Mouse (Mus musculus): ENCODE data around the gene Gm43552. TPM values are rescaled to one million over a fixed set of nuclear protein-coding genes. Genes with fewer than 3 reads are reported as not detected.

The Gm43552 gene
- total RNA-seq, 2 experiments from 2014 or later: 4.4 to 5.7 TPM

DNA sequence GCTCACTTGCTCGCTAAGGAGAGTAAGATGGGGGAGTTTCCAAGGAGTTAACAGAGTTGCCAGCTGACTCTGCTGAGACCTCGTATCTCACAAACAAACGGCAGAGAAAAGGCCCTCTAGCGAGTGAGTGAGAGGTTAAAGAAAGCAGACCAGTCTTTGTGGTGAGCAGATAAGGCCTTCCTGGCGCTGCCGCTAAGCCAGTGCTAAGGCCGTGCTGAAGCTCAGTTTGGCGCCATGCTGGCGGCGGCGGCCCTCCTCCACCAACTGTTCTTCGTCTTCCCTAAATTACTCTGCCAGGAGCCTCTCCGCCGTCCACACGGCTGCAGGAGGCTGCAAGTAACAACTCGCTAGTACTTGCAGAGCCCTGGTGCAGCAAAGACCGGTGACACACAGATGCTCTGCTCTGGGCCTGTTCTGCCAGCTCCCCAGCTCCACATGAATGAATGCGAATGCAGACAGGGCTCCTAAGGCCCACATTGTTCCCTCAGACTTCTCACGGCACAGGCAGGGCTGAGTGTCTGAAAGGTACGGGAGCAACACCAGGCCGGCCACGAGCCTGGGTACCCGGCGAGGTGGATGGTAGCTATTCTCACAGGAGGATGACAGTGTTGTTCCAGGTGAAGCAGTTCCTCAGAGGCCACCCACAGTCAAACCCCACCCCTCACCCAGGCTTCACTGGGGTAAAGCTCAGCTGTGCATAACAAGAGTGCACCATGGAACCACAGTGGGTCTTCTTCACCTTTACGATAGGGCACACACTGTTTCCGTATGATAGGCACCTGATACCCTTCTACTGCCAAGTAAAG is 76.8 kb downstream of the Gm43552 start:
- TF ChIP-seq CTCF (conservative IDR thresholded peaks at IDR 0.05): no peak
- no peak overlapping the region for H3K27ac ChIP-seq
- H3K4me3 ChIP-seq: no peak overlapping the region
- no peak for DNase-seq (ENCODE audit: low spot score in 2 of 2)

DNA sequence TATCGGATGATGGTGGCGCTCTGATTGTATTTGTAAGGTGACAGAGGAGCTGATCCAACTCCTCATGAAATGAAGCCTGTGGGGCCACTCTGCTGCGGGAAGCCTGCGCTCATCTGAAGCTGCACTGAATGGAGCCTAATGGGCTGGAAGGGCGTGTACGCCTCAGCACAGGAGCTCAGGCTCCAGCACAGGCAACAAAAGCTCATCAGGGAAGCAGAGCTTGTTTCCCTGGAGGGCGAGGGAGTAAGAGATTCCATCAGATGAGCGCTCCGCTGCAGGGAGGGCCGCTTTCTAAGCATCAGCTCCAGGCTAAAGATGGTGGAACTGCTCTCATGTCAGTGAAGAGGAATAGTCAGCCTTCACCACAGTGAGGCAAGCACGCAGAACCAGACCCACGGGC is 84.6 kb downstream of the Gm43552 start:
- no peak for DNase-seq (ENCODE audit: low spot score in 2 of 2)
- no peak for TF ChIP-seq CTCF (conservative IDR thresholded peaks at IDR 0.05)
- H3K27ac ChIP-seq: no peak overlapping the region
- H3K4me3 ChIP-seq: no peak overlapping the region

DNA sequence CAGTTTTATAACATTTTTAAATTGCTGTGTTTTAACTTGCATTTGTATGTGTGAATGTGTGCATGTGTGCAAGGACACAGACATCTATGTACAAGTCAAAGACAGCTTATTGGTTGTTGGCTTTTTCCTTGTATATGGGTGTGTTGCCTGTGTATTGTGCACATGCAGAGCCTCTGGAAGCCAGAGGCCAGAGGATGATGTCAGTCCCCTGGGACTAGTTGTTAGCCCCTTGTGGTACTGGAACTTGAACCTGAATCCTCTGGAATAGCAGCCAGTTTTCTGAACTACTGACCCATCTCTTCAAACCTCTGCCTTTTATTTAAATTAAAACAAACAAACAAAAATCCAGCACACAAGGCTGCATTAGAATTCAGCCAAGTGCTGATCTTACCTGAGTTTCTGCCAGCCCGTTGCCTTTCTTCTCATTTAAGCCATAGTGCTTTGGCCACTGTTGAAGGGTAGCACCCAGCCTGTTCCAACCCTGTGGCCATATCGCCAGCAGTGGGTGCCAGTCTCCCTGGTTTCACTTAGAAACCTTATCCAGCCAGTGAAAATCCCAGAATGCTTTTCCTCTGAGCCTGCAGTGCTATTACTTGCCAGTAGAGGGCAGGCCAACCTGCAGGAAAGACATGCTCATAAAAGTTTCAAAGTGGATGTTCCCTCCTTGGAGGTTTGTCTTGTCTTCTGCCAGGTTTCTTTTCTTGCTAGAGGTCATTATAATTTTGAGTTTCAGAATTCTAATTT is 91.2 kb downstream of the Gm43552 start:
- Histone ChIP-seq H3K27ac (no peak overlapping the region), H3K4me3 (no peak overlapping the region)
- peak; percentile 97 for TF ChIP-seq CTCF (conservative IDR thresholded peaks at IDR 0.05)
- DNase-seq (ENCODE audit: low spot score in 2 of 2): peak; percentile 76 to 82

DNA sequence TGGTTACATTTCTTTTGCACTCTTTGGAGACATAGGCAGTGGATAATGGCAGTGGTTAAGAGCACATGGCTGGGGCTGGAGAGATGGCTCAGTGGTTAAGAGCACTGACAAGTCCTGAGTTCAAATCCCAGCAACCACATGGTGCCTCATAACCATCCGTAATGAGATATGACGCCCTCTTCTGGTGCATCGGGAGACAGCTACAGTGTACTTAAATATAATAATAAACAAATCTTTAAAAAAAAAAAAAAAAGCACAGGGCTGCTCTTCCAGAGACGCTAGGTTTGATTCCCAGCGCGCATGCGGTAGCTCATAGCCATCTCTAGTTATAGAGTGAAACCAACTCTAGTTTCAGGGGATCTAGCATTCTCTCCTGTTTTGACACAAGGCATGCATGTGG is 98.2 kb downstream of the Gm43552 start:
- Histone ChIP-seq H3K27ac (no peak overlapping the region), H3K4me3 (no peak overlapping the region)
- TF ChIP-seq CTCF (conservative IDR thresholded peaks at IDR 0.05): peak; percentile 30
- DNase-seq (ENCODE audit: low spot score in 2 of 2): no peak

DNA sequence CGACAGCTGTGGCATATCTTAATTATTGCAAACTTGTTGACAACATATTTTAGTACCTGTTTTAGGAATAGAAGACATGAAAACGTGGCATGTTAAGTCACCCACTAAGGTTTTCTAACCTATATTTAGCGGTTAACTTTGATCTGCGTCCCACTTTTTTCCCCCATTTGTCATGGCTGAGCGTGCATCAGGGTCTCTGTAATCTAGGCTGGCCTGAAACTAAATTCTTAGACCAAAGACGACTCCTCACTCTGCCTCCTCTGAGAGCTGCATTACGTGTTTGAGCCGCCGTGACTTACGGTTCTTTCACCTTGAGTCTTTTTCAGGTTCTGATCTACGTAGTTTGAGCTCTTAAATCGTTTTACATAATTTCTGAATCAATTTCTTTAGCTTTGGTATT is 100.9 kb downstream of the Gm43552 start:
- Histone ChIP-seq H3K27ac (peak overlapping the region; percentile 98), H3K4me3 (peak overlapping the region; percentile 94)
- no peak for DNase-seq (ENCODE audit: low spot score in 2 of 2)
- TF ChIP-seq CTCF (conservative IDR thresholded peaks at IDR 0.05): no peak

DNA sequence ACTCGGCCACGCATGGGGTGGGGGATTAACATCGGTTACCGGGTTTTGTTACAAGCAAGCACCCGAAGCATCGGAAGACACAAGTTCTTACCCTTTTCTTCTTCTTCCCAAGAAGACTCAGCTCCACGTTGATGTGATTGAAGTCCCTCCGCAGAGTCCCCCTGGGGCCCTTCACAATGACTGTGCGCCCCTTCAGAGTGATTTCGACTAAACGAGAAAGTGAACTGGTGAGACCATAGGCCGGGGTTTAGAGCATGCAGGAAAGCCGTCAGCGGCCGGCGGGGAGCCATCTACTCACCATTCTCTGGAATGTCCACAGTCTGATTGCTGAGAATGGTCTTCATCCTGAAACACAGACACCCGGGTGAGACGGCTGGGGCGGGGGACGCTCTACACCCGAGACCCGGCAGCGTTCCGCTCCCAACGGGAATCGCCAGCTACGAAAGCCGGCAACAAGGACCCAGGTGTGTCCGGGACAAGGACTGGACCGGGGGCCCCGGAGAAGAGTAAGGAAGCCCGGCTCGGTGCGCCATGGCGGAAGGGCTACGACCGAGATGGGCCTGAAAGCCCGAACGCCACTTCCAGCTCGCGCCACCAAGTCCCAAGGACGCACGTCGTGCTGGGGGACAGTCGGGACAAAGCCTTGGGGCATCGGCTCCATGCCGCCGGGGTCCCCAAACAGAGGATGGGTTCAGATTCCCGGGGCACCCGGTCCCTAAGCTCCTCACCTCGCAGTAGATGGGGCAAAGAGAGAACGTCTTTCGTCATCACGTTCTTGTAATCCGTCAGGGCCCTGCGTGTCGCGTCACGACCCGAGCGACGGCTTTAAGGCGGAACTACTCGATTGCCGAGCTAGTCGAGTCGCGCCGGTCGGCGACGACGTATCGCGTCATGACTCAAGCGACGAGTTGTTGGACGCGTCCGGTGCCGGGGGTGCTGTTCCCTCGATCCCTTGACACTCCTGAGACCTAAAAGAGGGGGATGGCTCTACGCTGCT is 101.7 kb downstream of the Gm43552 start, which contains the start of the genes Rpl9 and Lias:
Gene Rpl9, minus strand, starts transcription at position 797 of the 997 bp plus-strand sequence.
Gene Lias, plus strand, starts transcription at position 850 of the 997 bp plus-strand sequence.
- Histone ChIP-seq H3K4me3 (peak within 1 kb of the TSS; percentile 94), H3K27ac (peak within 1 kb of the TSS; percentile 98)
- peak; percentile 96 to 100 for DNase-seq (ENCODE audit: low spot score in 2 of 2)
- no peak for TF ChIP-seq CTCF (conservative IDR thresholded peaks at IDR 0.05)

DNA sequence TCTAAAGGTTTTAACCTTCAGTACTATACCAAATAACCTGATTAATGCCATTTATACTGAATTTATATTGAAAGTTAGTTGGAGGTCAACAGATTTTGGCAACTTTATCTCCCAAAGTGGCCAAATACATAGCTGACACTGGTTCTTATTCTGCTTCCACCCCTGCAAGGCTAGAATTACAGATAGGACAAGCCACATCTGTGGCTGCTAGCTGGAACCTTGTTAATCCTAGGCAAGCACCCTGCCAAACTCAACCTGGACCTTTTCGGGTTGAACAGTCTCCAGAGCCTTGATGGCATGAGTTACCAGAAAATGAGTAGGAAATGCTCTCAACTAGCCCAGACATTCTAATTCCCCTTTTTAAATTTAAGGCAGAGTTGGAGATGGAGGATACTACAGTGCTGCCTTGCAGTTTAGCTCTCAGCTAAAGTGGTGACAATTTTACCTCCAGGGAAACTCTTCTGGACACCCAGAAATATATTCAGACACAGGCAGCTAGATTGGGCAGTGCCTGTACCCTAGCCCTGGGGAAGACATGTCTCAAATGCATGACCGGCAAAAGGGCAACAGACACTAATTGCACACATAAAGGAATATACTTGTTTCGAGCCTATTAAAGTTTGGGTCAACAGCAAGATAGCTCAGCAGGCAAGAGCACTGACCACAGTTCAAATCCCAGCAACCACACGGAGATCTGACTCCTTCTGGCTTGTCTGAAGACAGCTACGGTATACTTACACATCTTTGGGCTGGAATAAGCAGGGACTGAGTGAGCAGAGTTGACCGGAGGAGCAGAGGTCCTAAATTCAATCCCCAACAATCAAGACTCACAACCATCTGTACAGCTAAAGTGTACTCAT is 105.4 kb downstream of the Gm43552 start:
- DNase-seq (ENCODE audit: low spot score in 2 of 2): no peak
- H3K4me3 ChIP-seq: no peak overlapping the region

DNA sequence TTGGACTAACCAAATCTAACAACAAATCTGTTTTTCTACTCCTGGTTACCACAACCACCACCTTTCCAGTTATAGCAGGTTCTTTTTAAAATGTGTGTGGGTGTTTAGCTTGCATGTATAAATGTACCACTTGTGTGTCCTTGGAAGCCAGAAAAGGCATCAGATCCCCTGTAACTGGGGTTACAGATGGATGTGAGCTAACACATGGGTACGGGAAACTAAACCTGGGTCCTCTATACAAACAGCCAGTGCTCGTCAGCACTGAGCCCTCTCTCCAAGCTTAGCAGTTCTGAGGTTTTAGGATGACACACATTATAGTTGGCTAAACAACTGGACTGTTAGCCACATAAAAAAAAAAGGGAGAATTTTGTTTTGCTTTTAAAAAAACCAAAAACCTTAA is 106.9 kb downstream of the Gm43552 start:
- no peak overlapping the region for H3K4me3 ChIP-seq
- DNase-seq (ENCODE audit: low spot score in 2 of 2): no peak
- TF ChIP-seq CTCF (conservative IDR thresholded peaks at IDR 0.05): no peak
- H3K27ac ChIP-seq: peak overlapping the region; percentile 55

More for the DNA sequence above, 105.4 kb downstream of the Gm43552 start:
- TF ChIP-seq CTCF (conservative IDR thresholded peaks at IDR 0.05): no peak
- H3K27ac ChIP-seq: no peak overlapping the region

Other genes starting within 250 kb of the Gm43552 start
- 10 to 100 TPM; 33.2 to 38.2 TPM for gene Rfc1, start 157.2 kb downstream of the Gm43552 start, total RNA-seq (2021)
- under 1 TPM; 0.46 to 0.66 TPM for gene Klb, start 144.5 kb downstream of the Gm43552 start, total RNA-seq (2021)
- gene Rpl9, start 101.4 kb downstream of the Gm43552 start, total RNA-seq (2021): 100 to 1,000 TPM; 705 to 728 TPM
- gene Lias, start 101.3 kb downstream of the Gm43552 start, total RNA-seq (2021): 10 to 100 TPM; 33.6 to 37.3 TPM
- gene Ugdh, start 56.9 kb downstream of the Gm43552 start, total RNA-seq (2021): 10 to 100 TPM; 31.8 to 32.7 TPM
- gene Smim14, start 44.4 kb upstream of the Gm43552 start, total RNA-seq (2021): 100 to 1,000 TPM; 149 to 159 TPM
- 100 to 1,000 TPM; 121 to 127 TPM for gene Ube2k, start 44.4 kb upstream of the Gm43552 start, total RNA-seq (2021)
- 10 to 100 TPM; 79.5 to 84.3 TPM for gene Pds5a, start 205.4 kb upstream of the Gm43552 start, total RNA-seq (2021)

All from layer of hippocampus, adult 2 months (tissue).